Mouse (Mus musculus): ENCODE results near the gene Sema4g.

DNA sequence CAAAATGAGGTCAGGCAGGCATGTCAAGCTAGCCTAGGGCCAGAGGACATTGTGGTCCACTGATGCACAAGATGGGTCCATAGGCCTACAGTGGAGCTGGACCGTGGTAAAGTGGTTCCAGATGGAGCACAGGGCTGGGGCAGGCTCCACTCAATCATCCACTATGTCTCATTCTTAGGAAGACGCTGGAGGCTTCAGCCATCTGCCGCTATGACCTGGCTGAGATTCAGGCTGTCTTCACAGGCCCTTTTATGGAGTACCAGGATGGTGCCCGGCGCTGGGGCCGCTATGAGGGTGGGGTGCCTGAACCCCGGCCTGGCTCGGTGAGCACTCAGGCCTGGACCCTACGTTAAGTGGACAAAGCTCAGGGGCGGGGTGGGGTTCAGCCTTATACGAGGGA is 8.9 kb downstream of the Sema4g start:
- no peak for TF ChIP-seq CTCF (IDR thresholded peaks at IDR 0.05; ENCODE audit: low read depth, low read length)
- TF ChIP-seq POLR2A (IDR thresholded peaks at IDR 0.05; ENCODE audit: insufficient read depth, low read length) = no peak

Data from ES-Bruce4 (cell line).